Mouse (Mus musculus) stomach, embryonic 14.5 days (tissue): ENCODE data around the gene 1600012H06Rik. TPM values are rescaled to one million over a fixed set of nuclear protein-coding genes. Genes with fewer than 3 reads are reported as not detected.
A peak's percentile ranks its signal among the peaks of the same experiment; 100 is the strongest.
"Not testable (repeated sequence)": the region's sequence is repeated elsewhere in the genome, so short reads cannot be mapped to it uniquely, and the experiment has no call there.

ENCODE experiments used
- ATAC-seq: fragments of 200-750 bp; cut with Nextera tagmentation; 2 replicates; pipeline ENCODE4 v1.8.0; 2017; ENCODE audit warnings: low read depth, moderate TSS enrichment; ENCODE audit not compliant: insufficient number of reproducible peaks, insufficient read depth, low FRiP score
- H3K27ac ChIP-seq: fragments of 300-500 bp; sonication (generic); 2 replicates; pipeline ENCODE4 v1.5.1; 2014; ENCODE audit warnings: mild to moderate bottlenecking, low read length, moderate library complexity, mixed read lengths
- H3K27me3 ChIP-seq: fragments of 300-500 bp; sonication (generic); 2 replicates; pipeline ENCODE4 v1.6.1; 2014; ENCODE audit warnings: low read length, control low read depth, mixed read lengths; ENCODE audit not compliant: control insufficient read depth, insufficient read depth
- H3K36me3 ChIP-seq: fragments of 300-500 bp; sonication (generic); 2 replicates; pipeline ENCODE4 v1.6.1; 2014; ENCODE audit warnings: mild to moderate bottlenecking, control low read depth, low read length, moderate library complexity, mixed read lengths; ENCODE audit not compliant: control insufficient read depth, insufficient read depth
- H3K4me1 ChIP-seq: fragments of 300-500 bp; sonication (generic); 2 replicates; pipeline ENCODE4 v1.6.1; 2014; ENCODE audit warnings: low read length, control low read depth, mixed read lengths; ENCODE audit not compliant: control insufficient read depth, insufficient read depth
- H3K4me2 ChIP-seq: fragments of 300-500 bp; sonication (generic); replicated peaks from 2 replicates; pipeline ENCODE4 v1.6.1; 2014; ENCODE audit warnings: low read depth, low read length, control low read depth
- H3K4me3 ChIP-seq: fragments of 300-500 bp; sonication (generic); 2 replicates; pipeline ENCODE4 v1.5.1; 2014; ENCODE audit warnings: low read depth, low read length, control low read depth
- H3K9ac ChIP-seq: fragments of 300-500 bp; sonication (generic); replicated peaks from 2 replicates; pipeline ENCODE4 v1.6.1; 2014; ENCODE audit warnings: low read depth, mild to moderate bottlenecking, control low read depth, low read length, moderate library complexity, mixed read lengths
- H3K9me3 ChIP-seq: fragments of 300-500 bp; sonication (generic); 2 replicates; pipeline ENCODE4 v1.6.1; 2016; ENCODE audit warnings: low read depth, low read length, control low read depth; ENCODE audit not compliant: control insufficient read depth
- WGBS: fragments of 180-500 bp; shearing (Covaris S2); extraction: QIAGEN DNeasy Blood & Tissue Kit; methylation state at CpG from one replicate; pipeline ENCODE4 v1.1.7; 2014; 5-methylcytosine and 5-hydroxymethylcytosine counted together
- polyA plus RNA-seq: library from polyadenylated mRNA; unstranded; fragments of >200 nt; fragmentation: Nextera tagmentation; extraction: Ambion mirVana; gene quantifications from 2 replicates; pipeline ENCODE4 v1.2.1, GENCODE M21; 2014

The 1600012H06Rik gene
- polyA plus RNA-seq, 1 experiment from 2014 or later = 35.5 TPM

GRCm38 (mm10) chr17:14930697-14931096 lies 12.3 kb upstream of the 1600012H06Rik start:
- no peak overlapping the region for H3K27ac ChIP-seq
- 84% methylated on average over 7 of the region's 7 CpGs for WGBS
- no peak overlapping the region for H3K4me2 ChIP-seq
- no peaks in the 10 kb centered on the region for H3K36me3 ChIP-seq
- no peaks in the 10 kb centered on the region for H3K9me3 ChIP-seq
- no peak for ATAC-seq
- no peaks in the 10 kb centered on the region for H3K4me1 ChIP-seq
- no peak overlapping the region for H3K4me3 ChIP-seq
- no peak overlapping the region for H3K9ac ChIP-seq
- H3K27me3 ChIP-seq = no peaks in the 10 kb centered on the region

- Histone ChIP-seq H3K4me3 (no peak overlapping the region), H3K9ac (no peak overlapping the region), H3K9me3 (no peaks in the 10 kb centered on the region), H3K27me3 (no peaks in the 10 kb centered on the region), H3K36me3 (no peaks in the 10 kb centered on the region), H3K27ac (no peak overlapping the region), H3K4me2 (no peak overlapping the region), H3K4me1 (0 out of 2 replicates have a peak, but pooled peaks cover 3% of the 10 kb centered on the region)
- WGBS = 85% methylated on average over 5 of the region's 5 CpGs
- no peak for ATAC-seq
These were observed 11.5 kb upstream of the 1600012H06Rik start for GRCm38 (mm10) chr17:14931469-14931868.

- ATAC-seq, H3K27ac ChIP-seq, H3K4me3 ChIP-seq, H3K4me1 ChIP-seq, H3K9ac ChIP-seq, H3K4me2 ChIP-seq, H3K36me3 ChIP-seq, H3K9me3 ChIP-seq, H3K27me3 ChIP-seq: not testable (repeated sequence)
- WGBS = 70% methylated on average over 14 of the region's 14 CpGs
These were observed 7.7 kb upstream of the 1600012H06Rik start for GRCm38 (mm10) chr17:14935280-14935679.

- WGBS = 37% methylated on average over 5 of the region's 5 CpGs
- H3K4me1 ChIP-seq = 0 out of 2 replicates have a peak, but pooled peaks cover 3% of the 10 kb centered on the region
- no peaks in the 10 kb centered on the region for H3K27me3 ChIP-seq
- no peak overlapping the region for H3K4me2 ChIP-seq
- H3K36me3 ChIP-seq = no peaks in the 10 kb centered on the region
- H3K4me3 ChIP-seq = no peak overlapping the region
- H3K9ac ChIP-seq = no peak overlapping the region
- ATAC-seq = no peak
- H3K9me3 ChIP-seq = no peaks in the 10 kb centered on the region
- H3K27ac ChIP-seq = no peak overlapping the region
These were observed 7.0 kb upstream of the 1600012H06Rik start for GRCm38 (mm10) chr17:14935841-14936605.

GRCm38 (mm10) chr17:14942181-14942580 lies 803 bp upstream of the 1600012H06Rik start:
- peak overlapping the region; percentile 94 for H3K4me2 ChIP-seq
- H3K9ac ChIP-seq = peak overlapping the region; percentile 81
- H3K9me3 ChIP-seq, ATAC-seq, H3K27me3 ChIP-seq, H3K27ac ChIP-seq: not testable (repeated sequence)
- H3K36me3 ChIP-seq = peaks cover 17% of the 10 kb centered on the region
- H3K4me3 ChIP-seq = peak overlapping the region; percentile 86
- 60% methylated on average over 6 of the region's 6 CpGs for WGBS
- peaks cover 16% of the 10 kb centered on the region for H3K4me1 ChIP-seq

GRCm38 (mm10) chr17:14943729-14944059 lies 710 bp downstream of the 1600012H06Rik start:
- peak overlapping the region; percentile 86 for H3K4me3 ChIP-seq
- no peaks in the 10 kb centered on the region for H3K27me3 ChIP-seq
- H3K4me1 ChIP-seq = peaks cover 16% of the 10 kb centered on the region
- peak overlapping the region; percentile 81 for H3K9ac ChIP-seq
- peaks cover 23% of the 10 kb centered on the region for H3K36me3 ChIP-seq
- H3K9me3 ChIP-seq = no peaks in the 10 kb centered on the region
- 23% methylated on average over 16 of the region's 16 CpGs for WGBS
- peak overlapping the region; percentile 94 for H3K4me2 ChIP-seq
- no peak overlapping the region for H3K27ac ChIP-seq
- 0 out of 2 replicates have a peak, but pooled peaks have one; percentile 1 for ATAC-seq

- Histone ChIP-seq H3K4me2 (peak overlapping the region; percentile 94; the same call in 1 of the 2 replicates), H3K27ac (no peak overlapping the region), H3K9me3 (no peaks in the 10 kb centered on the region), H3K36me3 (peaks cover 29% of the 10 kb centered on the region), H3K9ac (no peak overlapping the region), H3K4me3 (no peak overlapping the region; the same call in 1 of the 2 replicates), H3K27me3 (no peaks in the 10 kb centered on the region), H3K4me1 (peaks cover 16% of the 10 kb centered on the region)
- no peak for ATAC-seq
- 84% methylated on average over 1 of the region's 1 CpGs for WGBS
These were observed 1.6 kb downstream of the 1600012H06Rik start for GRCm38 (mm10) chr17:14944551-14944950.

- Histone ChIP-seq H3K4me1 (peaks cover 9% of the 10 kb centered on the region), H3K9ac (no peak overlapping the region), H3K27me3 (no peaks in the 10 kb centered on the region), H3K27ac (no peak overlapping the region), H3K36me3 (peaks cover 63% of the 10 kb centered on the region), H3K4me3 (no peak overlapping the region), H3K9me3 (no peaks in the 10 kb centered on the region), H3K4me2 (no peak overlapping the region)
- ATAC-seq = no peak
- WGBS = 82% methylated on average over 7 of the region's 7 CpGs
These were observed 6.3 kb downstream of the 1600012H06Rik start for GRCm38 (mm10) chr17:14949161-14949827.
